26 mouse cellular contexts compared by ENCODE assay signal in the genomic region with DNA sequence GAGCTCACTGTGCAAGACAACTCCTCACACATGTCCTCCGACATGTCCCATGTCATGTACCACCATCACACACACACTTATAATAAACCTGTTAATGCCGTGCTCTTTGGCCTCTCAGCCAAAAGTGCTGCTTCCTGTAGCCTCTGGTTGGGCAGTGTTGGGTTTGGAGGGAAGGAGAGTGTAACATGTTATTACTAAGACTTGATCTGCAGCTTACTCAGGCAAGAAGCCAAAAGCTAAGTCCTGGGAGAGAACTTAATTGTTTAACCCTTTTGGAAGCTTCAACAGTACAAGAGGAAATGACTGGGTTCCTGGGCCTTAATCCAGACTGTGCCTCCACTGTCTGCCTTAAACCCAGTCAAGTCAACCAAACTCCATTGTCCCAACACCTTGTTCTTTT. TPM values are rescaled to one million over a fixed set of nuclear protein-coding genes. Genes with fewer than 3 reads are reported as not detected.
DNase-seq lines count a peak whose midpoint lies in the region; ATAC-seq and TF ChIP-seq lines count a peak whose summit lies in the region.
"Had no signal": no experiment of that assay in that cellular context is flagged by ENCODE, and none has a peak within 500 bp of the region (broad histone marks: within the 10 kb centered on the region; RNA-seq: fewer than 3 reads in every experiment).

No protein-coding gene starts in this region.

- 0 out of 2 replicates have a peak, but pooled peaks have one; percentile 13 for ATAC-seq in kidney, embryonic 16.5 days (ENCODE audit: low FRiP score, low TSS enrichment)
- ATAC-seq in lung, postnatal 0 days, result peak; percentile 55
- ATAC-seq: hindbrain, postnatal 0 days; liver, embryonic 12.5 days; midbrain, embryonic 15.5 days had no signal

- no peak for TF ChIP-seq CTCF in kidney, adult 2 months (conservative IDR thresholded peaks at IDR 0.05; ENCODE audit: insufficient read depth, insufficient read length, low read depth, low read length)
- no peak for TF ChIP-seq CTCF in lung, postnatal 0 days (IDR thresholded peaks at IDR 0.05)
- TF ChIP-seq CTCF in lung, adult 2 months (IDR thresholded peaks at IDR 0.05; ENCODE audit: insufficient read depth, low read length), result no peak

- H3K4me1 ChIP-seq in kidney, embryonic 16.5 days (ENCODE audit: insufficient read depth, low read length), result peaks cover 22% of the 10 kb centered on the region; the same call in 1 of the 2 replicates
- H3K4me1 ChIP-seq in kidney, adult 2 months (ENCODE audit: control insufficient read depth, insufficient read depth, low read length), result peaks cover 19% of the 10 kb centered on the region
- peaks cover 4% of the 10 kb centered on the region; the same call in 1 of the 2 replicates for H3K4me1 ChIP-seq in lung, postnatal 0 days (ENCODE audit: insufficient read depth, low read depth, low read length)
- H3K4me1 ChIP-seq in lung, adult 2 months (ENCODE audit: control insufficient read depth, insufficient read depth, low read length), result peaks cover 7% of the 10 kb centered on the region
- H3K4me1 ChIP-seq: midbrain, embryonic 15.5 days; neural tube, embryonic 13.5 days had no signal

- no peak overlapping the region for H3K27ac ChIP-seq in kidney, embryonic 16.5 days (ENCODE audit: low read length)
- no peak overlapping the region for H3K27ac ChIP-seq in kidney, adult 2 months (ENCODE audit: insufficient read depth, low read depth, low read length)
- H3K27ac ChIP-seq in lung, postnatal 0 days (ENCODE audit: low read length), result no peak overlapping the region
- H3K27ac ChIP-seq: forebrain, embryonic 12.5 days; hindbrain, embryonic 10.5 days; hindbrain, postnatal 0 days; layer of hippocampus, adult 2 months; limb, embryonic 12.5 days; liver, embryonic 12.5 days; midbrain, embryonic 15.5 days; neural tube, embryonic 13.5 days had no signal

- no peaks in the 10 kb centered on the region for H3K36me3 ChIP-seq in kidney, embryonic 16.5 days (ENCODE audit: insufficient read depth, low read length)
- H3K36me3 ChIP-seq in kidney, adult 2 months (ENCODE audit: control insufficient read depth, insufficient read depth, low read length), result no peaks in the 10 kb centered on the region
- no peaks in the 10 kb centered on the region for H3K36me3 ChIP-seq in lung, postnatal 0 days (ENCODE audit: insufficient read depth, low read length)
- H3K36me3 ChIP-seq: forebrain, embryonic 12.5 days; hindbrain, embryonic 10.5 days; limb, embryonic 12.5 days; liver, embryonic 12.5 days; midbrain, embryonic 15.5 days; neural tube, embryonic 13.5 days had no signal

- DNase-seq in kidney, adult 2 months, result no peak
- DNase-seq in lung, postnatal 0 days (ENCODE audit: low spot score), result peak; percentile 82
- no peak for DNase-seq in lung, adult 2 months
- DNase-seq in fat pad, adult 2 months (ENCODE audit: extremely low read depth, low read depth, low spot score), result peak; percentile 36
- no peak for DNase-seq in adrenal gland, adult 18-20 months (ENCODE audit: low spot score in 2 of 2)
- no peak for DNase-seq in spleen, postnatal 14 days (ENCODE audit: low spot score in 2 of 2)
- DNase-seq: adrenal gland, postnatal 25 days; cerebellum, adult 9-10 months; gastrocnemius, postnatal 36 days; kidney, adult 18-20 months; kidney, postnatal 14 days; retina, postnatal 1 day; right cerebral cortex, postnatal 25 days; spleen, adult 18-20 months; thymus, postnatal 25 days had no signal

- no peak for TF ChIP-seq EP300 in lung, postnatal 0 days (IDR thresholded peaks at IDR 0.05)

- WGBS in kidney, embryonic 16.5 days, result 53% methylated on average over 2 of the region's 2 CpGs
- WGBS in kidney, adult 2 months, result 53% methylated on average over 2 of the region's 2 CpGs
- WGBS in lung, postnatal 0 days, result 15% methylated on average over 2 of the region's 2 CpGs
- 38% methylated on average over 2 of the region's 2 CpGs for WGBS in lung, adult 2 months

- no peak for TF ChIP-seq POLR2A in kidney, adult 2 months (IDR thresholded peaks at IDR 0.05; ENCODE audit: low read depth, low read length)
- TF ChIP-seq POLR2A in lung, adult 2 months (IDR thresholded peaks at IDR 0.05; ENCODE audit: borderline replicate concordance, extremely low read depth, low read depth, low read length), result no peak

- H3K27me3 ChIP-seq in kidney, embryonic 16.5 days (ENCODE audit: insufficient read depth, low read length), result no peaks in the 10 kb centered on the region
- no peaks in the 10 kb centered on the region for H3K27me3 ChIP-seq in kidney, adult 2 months (replicated peaks; ENCODE audit: control insufficient read depth, insufficient read depth, low read length)
- no peaks in the 10 kb centered on the region for H3K27me3 ChIP-seq in lung, postnatal 0 days (replicated peaks; ENCODE audit: insufficient read depth, low read length)
- H3K27me3 ChIP-seq: forebrain, embryonic 12.5 days; limb, embryonic 12.5 days; liver, embryonic 12.5 days; midbrain, embryonic 15.5 days; neural tube, embryonic 13.5 days had no signal

- H3K4me2 ChIP-seq in kidney, embryonic 16.5 days (replicated peaks; ENCODE audit: low read depth, low read length), result no peak overlapping the region
- H3K4me2 ChIP-seq in lung, postnatal 0 days (replicated peaks; ENCODE audit: low read depth, low read length), result no peak overlapping the region
- H3K4me2 ChIP-seq: forebrain, embryonic 12.5 days; heart, embryonic 11.5 days; limb, embryonic 12.5 days; liver, embryonic 12.5 days; midbrain, embryonic 15.5 days; neural tube, embryonic 13.5 days had no signal

- H3K9me3 ChIP-seq in kidney, embryonic 16.5 days (ENCODE audit: low read length), result no peaks in the 10 kb centered on the region
- no peaks in the 10 kb centered on the region for H3K9me3 ChIP-seq in lung, postnatal 0 days (ENCODE audit: low read length)
- H3K9me3 ChIP-seq: forebrain, embryonic 12.5 days; hindbrain, embryonic 10.5 days; limb, embryonic 12.5 days; liver, embryonic 12.5 days; midbrain, embryonic 15.5 days; neural tube, embryonic 13.5 days had no signal

- no peak overlapping the region for H3K4me3 ChIP-seq in kidney, embryonic 16.5 days (ENCODE audit: low read length)
- no peak overlapping the region for H3K4me3 ChIP-seq in kidney, adult 2 months (ENCODE audit: insufficient read depth, low read depth, low read length)
- H3K4me3 ChIP-seq in lung, postnatal 0 days (ENCODE audit: low read depth, low read length), result no peak overlapping the region
- H3K4me3 ChIP-seq in lung, adult 2 months (replicated peaks; ENCODE audit: extremely low read depth, low read depth, low read length), result no peak overlapping the region
- H3K4me3 ChIP-seq: forebrain, embryonic 12.5 days; hindbrain, embryonic 10.5 days; layer of hippocampus, adult 2 months; limb, embryonic 12.5 days; liver, embryonic 12.5 days; midbrain, embryonic 15.5 days; myocyte; neural tube, embryonic 13.5 days had no signal

- H3K9ac ChIP-seq in kidney, embryonic 16.5 days (replicated peaks; ENCODE audit: low read length), result no peak overlapping the region
- no peak overlapping the region for H3K9ac ChIP-seq in lung, postnatal 0 days (replicated peaks; ENCODE audit: low read depth)
- H3K9ac ChIP-seq: forebrain, embryonic 12.5 days; limb, embryonic 12.5 days; liver, embryonic 12.5 days; midbrain, embryonic 15.5 days; neural tube, embryonic 13.5 days had no signal

RNA-seq across cellular contexts. Expression of a gene that starts 14.6 kb away (rescaled TPM):
- polyA plus RNA-seq in kidney, embryonic 16.5 days (2015; fragmentation: Nextera tagmentation; extraction: Ambion mirVana), result 191 and 192 TPM in 2 replicates
- 38.3 and 45.2 TPM in 2 replicates for polyA plus RNA-seq in kidney, adult 2 months (2012; rRNA removed)
- 115 and 139 TPM in 2 replicates for polyA plus RNA-seq in lung, postnatal 0 days (2015; fragmentation: Nextera tagmentation; extraction: Ambion mirVana)
- polyA plus RNA-seq in lung, adult 2 months (2012; rRNA removed), result 14.4 and 17.0 TPM in 2 replicates
- 10 to 100 TPM; 57.6 to 61.0 TPM for total RNA-seq in adrenal gland, adult 18-20 months (2021)

RNA-seq across cellular contexts. Expression of a gene that starts 52.5 kb away (rescaled TPM):
- 202 and 208 TPM in 2 replicates for polyA plus RNA-seq in kidney, embryonic 16.5 days (2015; fragmentation: Nextera tagmentation; extraction: Ambion mirVana)
- polyA plus RNA-seq in kidney, adult 2 months (2012; rRNA removed), result 18.4 and 39.0 TPM in 2 replicates
- polyA plus RNA-seq in lung, postnatal 0 days (2015; fragmentation: Nextera tagmentation; extraction: Ambion mirVana), result 122 and 129 TPM in 2 replicates
- 12.5 and 27.8 TPM in 2 replicates for polyA plus RNA-seq in lung, adult 2 months (2012; rRNA removed)
- 100 to 1,000 TPM; 121 to 137 TPM for total RNA-seq in adrenal gland, adult 18-20 months (2021)

Comparison
In these comparisons a context has a peak if more than half of its experiments do, and no peak if none do; other contexts are left out.
1. DNase-seq: peak in lung, postnatal 0 days (single experiment) and fat pad, adult 2 months (single experiment); none in kidney, adult 2 months (single experiment), lung, adult 2 months (single experiment), adrenal gland, adult 18-20 months (0 of 2) and spleen, postnatal 14 days (0 of 2).